Mouse (Mus musculus) heart, postnatal 4 days (tissue): ENCODE results near the gene 2210016L21Rik. TPM values are rescaled to one million over a fixed set of nuclear protein-coding genes. Genes with fewer than 3 reads are reported as not detected.
"Not testable (repeated sequence)": the region's sequence is repeated elsewhere in the genome, so short reads cannot be mapped to it uniquely, and the experiment has no call there.

Source experiments
- DNase-seq: peaks from one replicate; pipeline ENCODE4 v3.0.0; 2021
- total RNA-seq, 2 experiments: library from RNA; stranded (reverse); gene quantifications; 2 replicates each; pipeline ENCODE4 v1.2.3; 2021

Gene 2210016L21Rik
- total RNA-seq: 10 to 100 TPM; 27.7 to 34.9 TPM

DNA sequence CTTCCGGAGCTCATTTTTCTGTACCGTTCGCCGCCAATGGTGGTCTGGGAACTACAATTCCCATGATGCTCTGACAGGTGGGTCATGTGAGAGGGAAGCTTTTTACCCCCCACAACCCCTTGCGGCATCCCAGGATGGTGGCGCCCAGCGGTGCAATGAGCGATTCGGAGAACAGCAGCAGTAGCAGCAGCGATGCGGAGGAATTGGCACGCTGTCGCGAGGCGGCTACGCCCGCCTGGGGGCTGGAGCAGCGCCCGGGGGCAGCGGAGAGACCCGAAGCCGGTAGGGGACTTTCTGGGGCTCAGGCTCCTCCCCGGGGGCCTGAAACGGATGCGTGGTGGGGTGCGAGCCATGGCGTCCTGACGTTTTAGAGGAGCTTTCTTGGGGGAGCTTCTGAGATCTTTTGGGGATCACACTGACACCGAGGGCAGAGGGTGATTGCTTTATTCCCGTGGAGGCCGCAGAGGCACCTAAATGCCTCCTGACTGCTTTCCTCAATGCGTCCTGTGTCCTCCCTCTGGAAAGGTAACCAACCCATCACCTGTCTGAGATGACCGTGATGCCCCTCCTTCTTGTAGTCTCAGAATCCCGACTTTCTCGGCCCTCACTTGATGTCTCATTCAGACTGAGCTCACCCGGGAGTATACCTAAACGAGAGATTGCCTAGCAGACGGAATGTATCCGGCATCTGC, at the start of gene 2210016L21Rik:
Gene 2210016L21Rik (plus strand): TSS at position 85 of the 692 bp plus-strand sequence.
- peak; percentile 86 for DNase-seq

DNA sequence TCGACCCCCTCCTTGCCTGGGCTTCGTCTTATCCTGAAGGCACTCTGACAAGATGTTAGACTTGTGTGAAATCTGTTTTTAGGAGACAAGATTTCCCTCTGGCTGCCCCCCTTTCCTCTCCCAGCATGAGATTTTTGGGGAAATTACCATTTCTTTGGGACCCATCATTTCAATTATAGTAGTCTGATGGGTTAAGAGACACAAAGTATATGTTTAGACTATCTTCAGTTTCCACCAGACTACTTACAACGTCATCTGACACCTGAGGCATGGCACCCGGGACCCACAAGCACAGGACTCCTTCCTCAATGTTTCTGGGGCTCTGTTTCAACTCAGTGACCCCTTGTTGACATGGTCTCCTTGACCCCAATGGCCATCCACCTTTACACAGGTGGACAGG, 46.4 kb upstream of the 2210016L21Rik start:
- DNase-seq: no peak

DNA sequence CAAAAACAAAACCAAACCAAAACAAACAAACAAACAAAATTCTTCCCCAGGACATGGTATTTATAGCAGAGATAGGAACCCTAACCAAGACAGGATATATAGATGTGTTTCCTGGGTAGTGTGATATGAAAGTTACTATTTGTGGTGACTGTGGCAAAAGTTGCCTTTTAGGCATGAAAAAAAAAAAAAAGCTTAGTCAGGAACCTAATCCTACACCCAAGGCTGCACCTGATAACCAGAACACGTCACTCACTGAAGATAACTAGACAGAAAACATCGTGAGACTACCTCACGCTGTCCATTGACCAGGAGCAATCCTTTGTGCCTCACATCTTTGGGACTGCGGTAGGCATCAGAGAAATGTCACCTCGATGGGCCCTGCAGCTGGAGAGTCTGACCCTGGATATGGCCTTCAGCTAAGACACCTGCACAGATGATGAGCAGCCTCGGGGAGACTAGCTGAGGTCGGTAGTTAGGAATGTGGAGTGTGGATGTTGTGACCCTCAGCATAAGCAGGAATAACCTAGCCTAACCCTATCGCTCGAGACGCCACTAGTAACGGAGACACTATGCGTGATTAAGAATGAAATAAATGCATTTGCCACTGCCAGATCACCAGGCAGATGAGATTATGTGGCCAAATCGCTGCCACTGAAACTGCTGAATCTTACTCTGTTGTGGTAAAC, 45.1 kb upstream of the 2210016L21Rik start, which contains the start of gene Oasl2:
Gene Oasl2 (plus strand): TSS at position 249 of the 686 bp plus-strand sequence.
- no peak for DNase-seq

DNA sequence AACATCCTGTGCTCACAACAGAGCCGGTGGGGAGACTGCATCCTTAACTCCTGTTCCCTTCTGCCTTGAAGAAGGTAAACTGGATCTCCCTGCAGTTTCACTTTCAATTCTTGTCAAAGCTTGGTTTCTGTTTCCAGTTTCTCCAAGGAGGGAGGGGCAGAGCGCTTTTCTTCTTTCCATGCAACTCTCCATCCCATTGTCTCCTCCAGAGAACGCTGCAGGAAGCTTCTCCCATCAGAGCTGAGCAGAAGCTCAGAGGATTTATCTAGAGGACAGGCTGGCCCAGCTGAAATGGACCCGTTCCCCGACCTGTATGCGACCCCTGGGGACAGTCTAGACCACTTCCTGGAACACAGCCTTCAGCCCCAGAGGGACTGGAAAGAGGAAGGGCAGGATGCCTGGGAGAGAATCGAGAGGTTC, 44.6 kb upstream of the 2210016L21Rik start:
- peak; percentile 41 for DNase-seq

DNA sequence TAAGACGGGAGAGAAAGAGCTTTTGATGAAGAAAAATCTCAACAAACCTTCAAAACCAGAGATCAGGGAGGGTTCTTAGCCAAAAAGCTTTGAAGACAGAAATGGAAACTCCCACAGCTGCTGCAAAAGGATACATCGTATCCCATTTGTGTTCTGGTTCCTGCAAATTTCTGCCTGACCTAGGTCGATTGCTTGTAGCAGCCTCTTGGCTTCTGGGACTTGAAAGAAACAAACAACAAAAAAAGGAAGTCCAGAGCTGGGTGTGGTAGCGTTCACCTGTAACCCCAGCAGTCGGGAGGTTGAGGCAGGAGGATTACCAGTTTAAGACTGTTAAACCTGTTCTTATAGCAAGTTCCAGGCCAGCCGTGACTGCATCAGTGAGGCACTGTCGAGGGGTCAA, 43.1 kb upstream of the 2210016L21Rik start:
- no peak for DNase-seq

DNA sequence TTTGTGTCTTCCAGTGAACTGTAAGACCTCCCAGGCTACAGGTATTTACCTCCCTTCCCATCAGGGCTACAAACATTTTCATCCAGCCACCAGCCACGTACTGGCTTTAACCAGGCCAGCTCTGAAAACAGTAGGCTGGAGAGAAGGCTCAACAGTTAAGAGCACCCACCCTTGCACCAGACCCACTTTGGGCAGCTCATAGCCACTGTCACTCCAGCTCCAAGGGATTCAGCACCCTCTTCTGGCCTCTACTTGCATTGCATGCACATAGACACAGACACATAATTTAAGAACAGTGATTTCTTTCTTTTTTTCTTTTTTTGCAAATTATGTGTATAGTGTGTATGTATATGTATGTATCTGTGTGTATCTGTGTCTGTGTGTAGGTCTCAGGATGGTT, 39.5 kb upstream of the 2210016L21Rik start:
- peak; percentile 54 for DNase-seq

DNA sequence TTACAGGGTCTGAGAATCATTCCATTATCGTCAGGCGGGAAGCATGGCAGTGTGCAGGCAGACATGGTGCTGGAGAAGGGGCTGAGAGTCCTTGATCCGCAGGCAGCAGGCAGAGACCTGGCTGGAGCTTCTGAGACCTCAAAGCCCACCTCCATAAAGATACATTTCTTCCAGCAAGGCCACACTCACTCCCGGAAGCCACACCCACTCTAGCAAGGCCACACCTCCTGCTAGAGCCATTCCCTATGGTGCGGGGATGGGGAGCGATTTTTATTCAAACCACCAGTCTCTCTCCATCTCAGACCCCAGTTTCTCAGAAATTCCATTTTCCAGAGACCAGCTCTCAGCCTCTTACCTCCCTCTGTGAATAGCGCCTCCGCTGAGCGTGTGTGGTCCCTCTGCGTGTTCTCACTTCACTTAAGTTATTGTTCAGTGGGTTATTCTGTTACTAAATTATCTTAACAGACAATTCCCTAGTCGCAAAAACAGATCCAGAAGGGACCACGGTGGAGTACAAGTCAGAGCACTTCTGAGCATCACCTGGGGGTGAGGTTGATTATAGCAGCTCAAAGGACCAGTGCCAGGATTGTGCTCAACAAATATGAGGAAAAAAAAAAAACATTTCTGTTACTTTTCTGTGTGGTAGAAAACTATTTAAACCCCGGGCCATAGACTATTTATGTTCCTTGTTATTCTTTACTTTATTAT, 33.2 kb upstream of the 2210016L21Rik start:
- DNase-seq: no peak

DNA sequence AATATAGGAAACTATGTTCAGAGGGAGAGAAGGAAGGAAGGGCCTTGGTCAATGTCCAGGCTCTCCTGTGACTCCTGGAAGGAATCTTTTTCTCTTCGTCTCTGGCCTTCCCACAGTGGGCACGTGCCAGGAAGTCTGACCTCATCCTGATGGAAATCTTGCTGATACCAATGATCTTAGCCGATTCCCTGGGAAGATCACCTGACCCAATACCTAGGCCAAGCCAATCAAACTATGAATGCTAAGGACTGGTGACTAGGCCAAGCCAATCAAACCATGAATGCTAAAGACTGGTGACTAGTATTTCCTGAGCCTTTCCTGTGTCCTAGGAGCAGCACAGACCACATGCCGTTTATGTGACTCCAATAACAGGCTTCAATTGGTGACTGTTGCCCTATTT, 28.3 kb upstream of the 2210016L21Rik start:
- DNase-seq: no peak

DNA sequence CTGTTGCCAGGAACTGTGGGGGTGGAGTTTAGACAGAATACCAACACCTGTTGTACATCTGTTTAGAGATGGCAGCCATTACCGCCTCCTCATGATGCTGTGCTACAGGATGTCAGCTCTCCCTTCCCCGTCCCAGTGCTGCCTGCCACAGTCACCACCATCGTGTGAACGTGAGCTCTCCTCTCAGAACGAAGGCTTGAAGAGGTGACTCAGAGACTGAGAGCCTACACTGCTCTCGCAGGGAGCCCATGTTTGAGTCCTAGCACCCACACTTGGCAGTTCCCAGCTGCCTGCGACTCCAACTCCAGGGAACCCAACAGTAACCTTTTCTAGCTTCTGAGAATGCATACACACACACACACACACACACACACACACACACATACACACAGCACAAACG, 27.1 kb upstream of the 2210016L21Rik start:
- DNase-seq: no peak

DNA sequence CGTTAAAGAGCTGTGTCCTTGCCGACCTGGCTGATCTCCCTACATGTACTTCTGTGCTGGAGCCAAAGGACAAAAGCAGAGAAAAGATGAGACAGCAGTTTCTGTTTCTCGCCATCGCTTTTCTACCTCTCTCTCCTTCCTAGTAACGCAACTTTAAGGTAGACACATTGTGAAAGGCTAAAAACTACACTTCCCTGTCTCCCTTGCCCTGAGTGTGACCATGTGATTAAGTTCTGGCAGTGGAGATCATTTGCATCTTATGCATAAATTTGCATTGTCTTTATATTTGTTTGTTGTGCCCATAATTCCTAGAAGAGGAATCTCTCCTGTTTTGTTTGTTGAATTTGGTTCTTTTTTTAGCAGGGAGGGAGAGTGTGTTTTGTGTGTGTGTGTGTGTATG, 26.1 kb upstream of the 2210016L21Rik start:
- DNase-seq: no peak

DNA sequence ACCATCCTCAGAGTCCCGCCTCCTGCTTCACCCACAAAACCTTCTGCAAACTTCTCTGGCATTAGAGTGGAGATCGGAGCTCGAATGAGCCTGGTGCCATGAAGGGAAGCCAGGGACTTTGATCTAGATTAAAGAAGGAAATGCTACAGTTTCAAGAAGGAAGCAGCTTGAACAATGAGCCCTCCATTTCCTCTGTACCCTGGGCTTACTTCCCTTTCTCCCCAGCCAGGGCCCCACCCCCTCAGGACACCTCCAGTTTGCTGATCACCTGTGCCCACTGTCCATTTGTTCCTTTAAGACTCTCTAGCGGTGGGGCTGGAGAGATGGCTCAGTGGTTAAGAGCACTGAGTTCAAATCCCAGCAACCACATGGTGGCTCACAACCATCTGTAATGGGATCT, 25.2 kb upstream of the 2210016L21Rik start:
- DNase-seq: no peak

DNA sequence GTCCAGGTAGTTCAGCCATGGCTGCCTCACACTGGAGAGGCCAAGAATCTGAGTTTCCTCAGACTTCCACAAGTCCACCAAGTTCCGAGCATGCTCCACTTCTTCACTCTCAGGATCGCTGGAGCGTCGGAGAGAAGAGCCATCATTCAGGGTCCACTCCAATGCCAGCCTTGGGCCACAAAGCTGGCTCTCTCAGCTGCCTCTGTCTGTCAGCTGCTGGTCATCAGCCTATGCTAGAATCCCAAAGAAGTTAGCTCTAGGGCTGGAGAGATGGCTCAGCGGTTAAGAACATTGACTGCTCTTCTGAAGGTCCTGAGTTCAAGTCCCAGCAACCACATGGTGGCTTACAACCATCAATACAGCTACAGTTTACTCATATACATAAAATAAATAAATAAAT, 24.6 kb upstream of the 2210016L21Rik start:
- DNase-seq: not testable (repeated sequence)

DNA sequence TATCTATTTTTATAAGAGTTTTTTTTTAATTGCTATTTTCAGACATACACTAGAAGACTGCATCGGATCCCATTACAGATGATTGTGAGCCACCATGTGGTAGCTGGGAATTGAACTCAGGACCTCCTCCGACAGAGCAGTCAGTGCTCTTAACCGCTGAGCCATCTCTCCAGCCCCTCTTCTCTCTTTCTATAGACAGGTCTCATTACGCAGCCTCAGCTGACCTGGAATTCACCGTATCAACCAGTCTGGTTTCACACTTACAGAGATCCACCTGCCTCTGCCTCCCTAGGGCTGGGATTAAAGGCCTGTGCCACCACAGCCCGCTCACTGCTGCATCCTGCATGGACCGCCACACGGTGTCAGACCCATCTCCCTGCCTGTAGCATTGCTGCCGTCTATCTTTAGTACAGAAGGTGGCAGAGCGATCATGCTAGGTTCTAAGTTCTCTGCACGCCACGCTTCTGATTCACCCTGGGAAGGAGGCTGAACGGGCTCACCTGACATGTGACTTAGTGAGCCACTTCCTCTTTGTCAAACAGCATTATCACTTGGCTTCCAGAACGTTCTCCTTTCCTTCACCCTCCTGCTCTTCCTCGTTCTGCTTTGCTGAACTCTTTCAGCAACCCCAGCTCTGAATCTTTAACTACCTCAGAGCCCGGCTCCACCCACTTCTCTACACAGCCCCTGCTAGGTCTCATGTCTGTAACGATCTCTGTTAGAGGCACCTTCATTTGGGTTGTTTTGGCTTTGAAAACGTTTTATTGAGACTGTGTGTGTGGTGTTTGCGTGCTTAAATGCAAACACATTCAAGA, 20.2 kb upstream of the 2210016L21Rik start:
- DNase-seq: no peak

DNA sequence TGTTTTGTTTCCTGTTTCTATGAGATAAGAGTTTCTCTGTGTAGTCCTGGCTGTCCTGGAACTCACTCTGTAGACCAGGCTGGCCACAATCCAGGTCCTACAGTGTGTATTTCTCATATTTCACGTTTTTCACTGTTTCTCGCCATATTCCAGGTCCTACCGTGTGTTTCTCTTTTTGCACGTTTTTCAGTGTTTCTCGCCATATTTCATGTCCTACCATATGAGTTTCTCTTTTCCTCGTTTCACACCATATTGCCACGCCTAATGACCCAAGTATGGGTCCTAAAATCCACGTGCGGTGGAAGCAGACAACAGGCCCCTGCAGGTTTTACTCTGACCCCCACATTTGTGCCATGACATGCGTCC, 19.6 kb upstream of the 2210016L21Rik start:
- no peak for DNase-seq

DNA sequence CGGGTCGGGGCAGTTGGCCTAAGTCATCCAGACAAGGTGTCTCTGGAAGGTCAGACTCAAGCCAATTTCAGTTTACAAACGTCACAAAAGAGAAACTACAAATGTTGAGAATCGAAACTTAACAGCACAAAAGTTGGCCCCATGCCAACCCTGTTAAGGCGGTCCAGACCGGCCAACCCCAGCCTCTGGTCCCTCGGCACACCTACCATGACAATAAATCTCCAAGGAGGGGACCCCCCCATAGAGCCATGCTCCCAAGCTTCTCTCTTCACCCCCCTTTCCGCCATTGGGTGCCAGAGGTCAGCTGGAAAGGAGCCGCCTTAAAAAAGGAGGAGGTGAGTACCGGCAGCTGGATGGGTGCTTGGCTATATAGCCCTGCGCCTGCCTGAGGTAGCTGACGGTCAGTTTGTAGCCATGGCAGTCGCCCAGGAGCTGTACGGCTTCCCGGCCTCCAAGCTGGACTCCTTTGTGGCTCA, 18.9 kb upstream of the 2210016L21Rik start, which contains the start of gene Oasl1:
Gene Oasl1 (plus strand): TSS at position 243 of the 476 bp plus-strand sequence.
- peak; percentile 59 for DNase-seq

DNA sequence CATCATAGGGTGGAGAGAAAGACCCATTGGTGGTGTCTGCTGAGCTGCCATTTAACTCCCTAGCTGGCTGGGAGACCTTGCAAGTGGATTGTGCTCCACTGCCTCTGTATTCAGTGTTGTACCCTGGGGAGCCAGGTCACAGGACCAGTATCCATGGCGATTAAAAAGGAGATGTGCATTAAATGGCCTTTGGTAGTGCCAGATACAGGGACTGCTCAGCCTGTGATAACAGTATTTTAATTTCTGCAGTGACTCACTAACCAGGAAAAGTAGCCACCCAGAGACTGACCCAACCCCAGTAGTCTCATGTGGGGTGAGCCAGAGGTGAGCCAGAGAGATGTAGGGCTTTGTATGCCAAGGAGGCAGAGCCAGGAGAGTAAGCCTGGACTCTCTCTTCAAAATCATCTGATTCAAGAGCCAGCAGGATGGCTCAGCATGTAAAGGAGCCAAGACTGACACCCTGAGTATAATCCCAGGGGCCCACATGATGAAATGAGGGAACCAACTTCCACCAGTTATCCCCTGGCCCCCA, 15.7 kb upstream of the 2210016L21Rik start:
- no peak for DNase-seq

DNA sequence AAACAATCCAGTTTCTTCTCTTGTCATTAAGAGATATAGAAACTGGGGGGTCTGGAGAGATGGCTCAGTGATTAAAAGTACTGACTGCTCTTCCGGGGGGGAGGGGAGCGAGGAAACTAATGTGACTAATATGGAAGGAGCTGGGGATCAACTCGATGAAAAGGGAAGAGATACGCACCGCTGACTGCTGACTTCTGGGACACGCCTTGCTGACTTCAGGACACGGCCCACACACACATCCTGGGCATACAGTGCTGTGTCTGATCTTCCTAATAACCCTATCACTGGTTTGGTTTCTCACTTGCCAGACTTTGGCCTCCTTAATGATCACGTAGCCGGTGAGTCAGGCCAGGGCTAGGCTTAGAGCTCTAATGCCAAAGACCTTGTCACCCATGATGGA, 15.2 kb upstream of the 2210016L21Rik start:
- no peak for DNase-seq

DNA sequence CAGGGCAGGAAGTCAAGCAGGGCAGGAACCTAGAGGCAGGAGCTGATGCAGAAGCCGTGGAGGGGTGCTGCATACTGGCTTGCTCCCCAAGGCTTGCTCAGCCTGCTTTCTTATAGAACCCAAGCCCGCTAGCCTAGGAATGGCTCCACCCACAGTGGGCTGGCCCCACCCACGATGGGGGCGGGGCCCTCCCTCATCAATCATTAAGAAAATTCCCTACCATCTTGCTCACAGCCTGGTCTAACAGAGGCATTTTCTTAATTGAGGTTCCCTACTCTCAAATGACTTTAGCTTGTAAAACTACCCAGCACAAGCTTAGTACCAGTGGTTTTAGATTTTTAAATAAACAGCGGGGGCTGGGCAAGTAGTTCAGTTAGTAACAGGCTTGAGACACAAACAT, 10.3 kb upstream of the 2210016L21Rik start:
- DNase-seq: no peak

DNA sequence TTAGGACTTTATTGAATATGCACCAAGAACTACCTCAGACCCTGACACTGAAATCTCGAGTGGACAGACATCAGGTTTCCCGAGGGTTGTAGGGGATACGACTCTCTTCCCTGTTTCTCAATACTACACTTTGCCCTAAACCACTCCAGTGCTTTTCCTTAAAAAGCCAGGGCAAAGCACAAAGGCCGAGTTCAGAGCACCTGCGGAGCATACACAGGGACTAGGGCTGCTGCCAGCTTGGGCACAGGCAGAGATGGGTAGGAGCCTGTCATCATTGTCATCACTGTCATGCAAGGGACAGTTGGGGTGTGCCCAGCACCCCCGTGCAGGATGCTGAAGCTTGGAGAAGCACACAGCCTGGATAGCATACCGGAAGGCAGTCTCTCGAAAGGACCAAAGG, 8.8 kb upstream of the 2210016L21Rik start:
- no peak for DNase-seq

DNA sequence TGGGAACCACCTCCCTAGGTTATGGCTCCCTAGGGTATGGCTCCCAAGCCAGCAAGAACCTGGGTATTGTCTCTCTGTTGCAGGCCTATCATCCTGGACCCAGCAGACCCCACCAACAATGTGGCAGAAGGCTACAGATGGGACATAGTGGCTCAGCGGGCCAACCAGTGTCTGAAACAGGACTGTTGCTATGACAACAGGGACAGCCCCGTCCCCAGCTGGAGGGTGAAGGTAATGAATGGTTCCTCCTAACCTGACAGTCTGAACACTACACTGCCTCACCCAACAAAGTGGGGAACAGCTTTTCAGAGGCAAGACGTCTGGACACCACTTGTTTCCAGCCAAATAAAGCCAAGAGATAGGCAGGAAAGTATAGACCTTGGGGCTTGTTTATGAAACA, 6.1 kb upstream of the 2210016L21Rik start:
- no peak for DNase-seq

DNA sequence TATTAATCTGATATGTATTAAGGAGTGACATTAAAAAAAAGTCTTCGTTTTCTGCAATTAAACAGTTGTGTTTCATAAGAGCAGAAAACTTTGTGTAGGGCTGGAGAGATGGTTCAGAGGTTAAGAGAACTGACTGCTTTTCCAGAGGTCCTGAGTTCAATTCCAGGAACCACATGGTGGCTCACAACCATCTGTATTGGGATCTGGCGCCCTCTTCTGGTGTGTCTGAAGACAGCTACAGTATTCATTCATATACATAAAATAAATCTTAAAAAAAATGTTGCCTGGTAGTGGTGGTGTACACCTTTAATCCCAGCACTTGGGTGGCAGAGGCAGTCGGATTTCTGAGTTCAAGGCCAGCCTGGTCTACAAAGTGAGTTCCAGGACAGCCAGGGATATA, 820 bp upstream of the 2210016L21Rik start:
- not testable (repeated sequence) for DNase-seq

DNA sequence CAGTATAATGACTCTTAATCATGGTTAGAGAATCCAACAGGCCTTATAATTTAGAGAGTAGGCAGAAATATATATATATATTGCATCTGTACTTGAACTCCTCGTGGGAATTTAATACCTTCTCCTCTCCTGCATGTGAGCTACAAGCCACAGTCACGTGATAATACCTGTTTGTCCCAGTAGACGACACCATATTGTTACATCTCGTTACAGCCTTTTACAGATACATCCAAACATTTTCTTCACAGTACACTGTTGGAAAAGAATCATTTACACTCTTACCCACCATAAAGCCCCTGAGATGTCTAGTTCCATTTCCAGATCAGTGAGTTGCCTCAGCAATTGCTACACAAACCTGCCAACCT, 790 bp downstream of the 2210016L21Rik start:
- DNase-seq: no peak
